Mouse (Mus musculus): Measurements from ENCODE around the gene Dnajb2.
"Not testable (repeated sequence)": the region's sequence is repeated elsewhere in the genome, so short reads cannot be mapped to it uniquely, and the experiment has no call there.

Gene Dnajb2

DNA sequence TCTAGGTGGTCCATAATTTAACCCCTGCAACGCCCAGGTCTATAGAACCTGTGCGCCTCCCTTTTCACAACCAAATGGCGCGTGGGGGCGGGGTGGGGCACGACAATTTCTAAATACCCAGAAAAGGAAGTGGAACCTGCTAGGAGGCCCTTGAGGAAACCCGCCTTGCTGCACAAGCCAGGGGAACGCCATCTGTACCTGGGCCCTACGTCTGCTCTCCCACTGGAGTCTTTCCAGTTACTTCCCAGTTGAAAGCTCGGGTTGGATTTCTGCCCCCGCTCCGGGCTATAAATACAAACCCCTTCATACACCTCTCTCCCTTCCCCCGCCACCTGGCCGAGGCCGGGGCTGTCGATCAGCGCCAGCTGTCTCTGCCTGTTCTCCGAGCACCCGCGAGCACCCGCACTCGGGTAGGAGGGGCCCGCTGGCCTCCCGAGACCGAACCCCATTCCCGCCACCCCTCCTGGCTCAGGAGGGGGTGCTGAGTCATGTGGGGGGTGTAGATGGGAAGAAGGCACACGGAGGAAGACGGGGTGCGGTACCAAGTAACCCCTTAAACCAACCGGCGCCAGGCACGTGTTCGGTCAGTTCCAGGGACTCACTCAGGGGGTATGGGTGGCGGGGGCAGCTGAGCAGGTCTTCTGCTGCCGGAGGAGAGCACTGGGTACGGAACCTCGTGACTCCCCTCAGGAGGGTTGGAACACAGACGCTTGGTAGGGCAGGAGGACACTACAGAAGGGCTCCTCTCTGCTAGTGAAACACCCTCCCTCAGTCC lies 17.8 kb upstream of the Dnajb2 start:
- peak; percentile 39 for DNase-seq (ENCODE audit: low read depth, low spot score)

DNA sequence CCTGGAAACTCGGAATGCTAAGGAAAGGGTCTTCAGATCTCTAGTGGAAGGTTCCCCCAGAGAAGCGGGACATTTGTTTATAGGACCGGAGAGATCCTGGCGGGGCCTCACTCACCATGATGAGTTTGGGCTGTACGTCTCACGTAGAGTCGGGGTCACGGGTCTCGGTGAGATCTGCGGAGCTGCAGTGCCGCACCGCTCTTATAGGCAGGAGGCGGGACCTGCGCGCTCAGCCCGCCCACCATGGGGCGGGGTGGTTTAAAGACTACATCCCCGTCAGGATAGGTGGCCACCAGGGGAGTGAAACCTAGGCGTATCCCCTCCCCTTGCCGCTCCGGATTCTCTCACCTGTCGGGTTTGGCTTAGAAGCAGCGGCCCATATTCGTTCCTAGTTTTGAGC lies 17.1 kb upstream of the Dnajb2 start:
- DNase-seq (ENCODE audit: low read depth, low spot score), result peak; percentile 96

GRCm38 (mm10) chr1:75219531-75219930 lies 16.7 kb upstream of the Dnajb2 start, which contains the start of gene Tuba4a:
Gene Tuba4a, minus strand, starts transcription at chr1:75219865.
- DNase-seq (ENCODE audit: low read depth, low spot score), result no peak

- DNase-seq (ENCODE audit: low read depth, low spot score), result no peak
Observed at GRCm38 (mm10) chr1:75221538-75221937, 14.7 kb upstream of the Dnajb2 start.

- DNase-seq (ENCODE audit: low read depth, low spot score), result no peak
Observed at GRCm38 (mm10) chr1:75222926-75223325, 13.3 kb upstream of the Dnajb2 start.

- no peak for DNase-seq (ENCODE audit: low read depth, low spot score)
Observed at GRCm38 (mm10) chr1:75223532-75223931, 12.7 kb upstream of the Dnajb2 start.

GRCm38 (mm10) chr1:75225473-75225872 lies 10.7 kb upstream of the Dnajb2 start:
- DNase-seq (ENCODE audit: low read depth, low spot score), result no peak

GRCm38 (mm10) chr1:75226138-75226537 lies 10.1 kb upstream of the Dnajb2 start:
- no peak for DNase-seq (ENCODE audit: low read depth, low spot score)

DNA sequence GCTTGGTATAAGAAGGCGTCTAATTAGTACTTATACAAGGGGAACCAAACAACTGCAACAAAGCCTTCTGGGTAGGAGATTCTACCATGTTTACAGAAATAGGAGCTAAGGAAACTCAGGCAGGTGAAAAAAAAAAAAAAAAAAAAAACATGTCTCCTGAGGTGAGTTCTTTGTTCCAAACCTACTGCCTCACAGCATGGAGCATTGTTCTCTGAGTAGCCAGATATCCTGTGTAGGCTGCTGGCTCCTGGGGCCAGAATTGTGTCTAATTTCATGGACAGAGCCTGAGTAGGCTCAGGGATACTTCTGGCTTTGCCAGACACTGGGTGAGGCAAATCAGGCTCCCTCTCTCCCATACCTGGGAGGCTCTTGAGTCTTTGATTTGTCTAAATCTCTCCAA lies 8.6 kb upstream of the Dnajb2 start:
- DNase-seq (ENCODE audit: low read depth, low spot score), result peak; percentile 78

DNA sequence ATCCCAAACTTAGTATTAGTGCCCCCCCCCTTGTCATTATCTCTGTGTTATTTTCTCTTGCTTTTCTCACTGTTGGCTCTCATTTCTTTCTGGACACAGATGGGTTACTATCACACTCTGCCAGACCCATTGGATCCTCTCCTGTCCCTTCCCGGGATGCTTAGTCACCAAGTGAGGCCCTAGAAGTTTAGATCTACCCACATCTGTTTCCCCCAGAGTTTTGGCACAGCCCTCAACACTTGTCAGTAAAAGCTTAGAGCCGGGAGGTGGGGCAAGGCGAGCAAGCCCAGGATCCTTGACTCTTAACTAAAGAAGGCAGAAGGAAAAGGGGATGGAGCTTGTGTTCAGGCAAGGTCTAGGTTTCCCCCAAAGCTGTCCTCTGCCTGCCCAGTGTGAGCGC lies 7.0 kb upstream of the Dnajb2 start:
- no peak for DNase-seq (ENCODE audit: low read depth, low spot score)

DNA sequence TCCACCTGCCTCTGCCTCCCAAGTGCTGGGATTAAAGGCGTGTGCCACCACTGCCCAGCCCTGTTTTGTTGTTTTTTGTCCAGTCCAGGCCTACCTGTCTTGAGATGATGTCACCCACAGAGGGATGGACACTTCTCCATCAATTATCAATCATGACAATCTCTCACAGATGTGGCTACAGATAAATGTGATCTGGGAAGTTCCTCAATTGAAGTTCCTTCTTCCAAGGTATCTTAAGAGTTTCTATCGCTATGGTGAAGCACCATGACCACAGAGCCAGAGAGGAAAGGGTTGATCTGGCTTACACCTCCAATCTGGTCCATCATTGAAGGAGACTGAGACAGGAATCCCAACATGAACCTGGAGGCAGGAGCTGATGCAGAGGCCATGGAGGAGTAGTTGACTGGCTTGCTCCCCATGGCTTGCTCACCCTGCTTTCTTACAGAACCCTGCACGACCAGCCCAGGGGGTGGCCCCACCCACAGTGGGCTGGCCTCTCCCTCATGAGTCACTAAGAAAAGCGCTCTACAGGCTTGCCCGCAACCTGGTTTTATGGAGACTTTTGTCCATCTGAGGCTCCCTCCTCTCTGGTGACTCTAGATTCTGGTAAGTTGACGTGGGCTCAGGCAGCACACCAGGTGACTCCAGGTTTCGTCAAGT lies 5.7 kb upstream of the Dnajb2 start:
- no peak for DNase-seq (ENCODE audit: low read depth, low spot score)

DNA sequence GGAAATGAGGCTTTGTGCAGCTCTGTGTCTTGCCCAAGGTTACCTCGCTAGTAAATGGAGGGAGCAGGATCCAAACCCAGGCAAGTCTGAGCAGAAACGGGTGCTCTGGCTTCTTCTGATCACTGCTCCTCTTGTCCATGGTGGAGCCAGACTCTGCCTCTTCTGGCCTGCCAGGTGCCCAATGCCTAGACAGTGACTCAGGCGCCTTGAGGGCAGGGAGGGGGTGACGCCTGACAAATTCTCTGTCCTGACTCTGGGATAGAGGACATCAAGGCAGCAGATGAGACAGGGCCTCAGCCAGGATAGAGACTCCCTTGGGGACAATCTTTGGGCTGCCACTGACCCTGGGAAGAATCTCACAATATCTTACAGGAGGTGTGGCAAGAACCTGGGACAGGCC lies 5.0 kb upstream of the Dnajb2 start:
- DNase-seq (ENCODE audit: low read depth, low spot score), result no peak

GRCm38 (mm10) chr1:75231664-75232152 lies 4.5 kb upstream of the Dnajb2 start, which contains the start of gene A630095N17Rik:
Gene A630095N17Rik, minus strand, starts transcription at chr1:75232102.
- no peak for DNase-seq (ENCODE audit: low read depth, low spot score)

GRCm38 (mm10) chr1:75232489-75232888 lies 3.7 kb upstream of the Dnajb2 start:
- DNase-seq (ENCODE audit: low read depth, low spot score), result not testable (repeated sequence)

DNA sequence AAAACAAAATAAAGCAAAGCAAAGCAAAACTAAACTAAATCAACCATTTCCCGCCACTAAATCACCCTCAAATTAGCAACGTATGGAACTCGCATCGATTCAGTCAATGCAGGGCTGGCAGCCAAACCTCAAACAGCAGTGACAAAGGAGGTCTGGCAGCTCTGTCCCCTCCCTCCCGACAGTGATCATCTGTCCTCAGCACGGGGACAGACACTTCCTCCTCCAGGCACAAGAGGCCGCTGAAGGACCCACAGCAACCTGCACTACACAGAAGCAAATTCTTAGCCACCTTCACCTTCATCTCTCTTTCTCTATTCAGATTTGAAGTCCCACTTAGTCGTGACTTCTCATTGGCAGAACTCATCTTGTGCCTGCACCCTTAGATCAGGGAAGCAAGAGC lies 1.6 kb upstream of the Dnajb2 start:
- DNase-seq (ENCODE audit: low read depth, low spot score), result peak; percentile 79

DNA sequence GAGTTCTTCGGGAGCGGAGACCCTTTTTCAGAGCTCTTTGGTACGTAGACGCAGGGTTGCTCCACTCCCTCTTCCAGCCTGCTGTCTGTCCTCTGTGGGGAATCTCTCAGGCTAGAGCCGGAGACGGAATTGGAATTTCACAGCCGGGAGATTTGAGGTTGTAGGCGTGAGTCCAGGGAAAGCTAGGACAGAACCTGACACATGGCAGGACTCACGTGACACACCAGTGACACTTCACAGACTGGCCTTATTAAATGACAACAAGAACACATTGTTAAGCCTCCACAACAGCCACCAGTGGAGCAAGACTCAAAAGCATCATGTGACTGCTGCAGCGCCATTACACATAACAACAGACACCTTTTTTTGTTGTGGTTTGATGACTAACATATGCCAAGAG lies 3.4 kb downstream of the Dnajb2 start:
- DNase-seq (ENCODE audit: low read depth, low spot score), result peak; percentile 61

GRCm38 (mm10) chr1:75243411-75243810 lies 7.2 kb downstream of the Dnajb2 start:
- no peak for DNase-seq (ENCODE audit: low read depth, low spot score)

- no peak for DNase-seq (ENCODE audit: low read depth, low spot score)
Observed at GRCm38 (mm10) chr1:75244175-75244826, 8.1 kb downstream of the Dnajb2 start.

DNA sequence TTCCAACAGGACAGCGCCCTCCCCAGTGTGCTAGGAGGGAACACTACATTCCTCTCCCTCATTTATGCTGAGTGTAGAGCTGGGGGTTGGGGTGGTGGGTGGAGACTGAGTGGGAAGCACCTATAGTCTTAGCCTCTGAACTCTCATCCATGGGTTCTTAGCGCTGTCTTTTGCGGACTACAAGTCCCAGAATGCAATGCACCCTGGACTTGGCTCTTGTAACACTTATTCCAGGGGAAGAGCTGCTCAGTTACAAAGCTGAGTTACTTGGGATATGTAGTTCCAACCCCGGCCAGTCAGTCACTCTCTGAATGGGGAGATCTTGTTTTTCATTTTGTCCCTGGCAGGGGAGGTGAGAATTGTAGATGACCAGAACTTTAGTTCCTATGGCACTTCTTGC lies 8.6 kb downstream of the Dnajb2 start:
- peak; percentile 92 for DNase-seq (ENCODE audit: low read depth, low spot score)

GRCm38 (mm10) chr1:75247071-75247930 lies 11.1 kb downstream of the Dnajb2 start:
- no peak for DNase-seq (ENCODE audit: low read depth, low spot score)

- DNase-seq (ENCODE audit: low read depth, low spot score), result no peak
Observed at GRCm38 (mm10) chr1:75248041-75248772, 12.0 kb downstream of the Dnajb2 start.

All from ZHBTc4 (cell line).